Mouse (Mus musculus): ENCODE measurements at regions not wholly inside any gene's neighbourhood (a gene's known extent, or its start where the extent isn't known, plus 50 kb on each side); places are given as distances from the start of the nearest gene placed in this dataset.

GRCm38 (mm10) chr5:46794028-46794705 is 936.8 kb upstream of the Lcorl start:
- DNase-seq (ENCODE audit: low spot score in 2 of 2), result no peak

DNA sequence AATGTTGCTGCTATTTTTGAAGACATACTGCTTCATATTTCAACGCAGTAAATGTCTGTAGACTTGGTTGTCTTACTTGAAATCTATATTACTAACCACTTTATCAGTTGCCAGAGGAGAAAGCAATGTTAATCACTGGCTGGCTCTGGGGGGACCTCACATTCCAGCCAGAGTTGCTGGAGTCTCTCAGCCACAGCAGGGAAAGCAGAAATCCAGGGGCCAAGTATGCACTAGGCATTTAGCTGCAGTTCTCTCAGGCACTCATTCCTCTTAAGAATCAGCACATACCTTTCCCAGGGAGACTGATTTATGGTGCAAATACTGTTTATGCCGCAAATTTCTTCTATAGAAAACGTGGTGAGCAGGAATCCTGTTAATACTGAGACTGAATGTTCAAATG is 933.6 kb upstream of the Lcorl start:
- no peak for DNase-seq (ENCODE audit: low spot score in 2 of 2)

GRCm38 (mm10) chr5:46790536-46790935 is 933.1 kb upstream of the Lcorl start:
- peak; percentile 18 to 23 for DNase-seq (ENCODE audit: low spot score in 2 of 2)

GRCm38 (mm10) chr5:46787079-46787478 is 929.7 kb upstream of the Lcorl start:
- DNase-seq (ENCODE audit: low spot score in 2 of 2), result no peak

- no peak for DNase-seq (ENCODE audit: low spot score in 2 of 2)
Measured at GRCm38 (mm10) chr5:46756094-46756493, 898.7 kb upstream of the Lcorl start.

GRCm38 (mm10) chr5:46740034-46740582 is 882.7 kb upstream of the Lcorl start:
- no peak for DNase-seq (ENCODE audit: low spot score in 2 of 2)

- no peak for DNase-seq (ENCODE audit: low spot score in 2 of 2)
Measured at GRCm38 (mm10) chr5:46732510-46732909, 875.1 kb upstream of the Lcorl start.

- no peak for DNase-seq (ENCODE audit: low spot score in 2 of 2)
Measured at GRCm38 (mm10) chr5:46732025-46732424, 874.6 kb upstream of the Lcorl start.

GRCm38 (mm10) chr5:46731297-46731696 is 873.9 kb upstream of the Lcorl start:
- no peak for DNase-seq (ENCODE audit: low spot score in 2 of 2)

DNA sequence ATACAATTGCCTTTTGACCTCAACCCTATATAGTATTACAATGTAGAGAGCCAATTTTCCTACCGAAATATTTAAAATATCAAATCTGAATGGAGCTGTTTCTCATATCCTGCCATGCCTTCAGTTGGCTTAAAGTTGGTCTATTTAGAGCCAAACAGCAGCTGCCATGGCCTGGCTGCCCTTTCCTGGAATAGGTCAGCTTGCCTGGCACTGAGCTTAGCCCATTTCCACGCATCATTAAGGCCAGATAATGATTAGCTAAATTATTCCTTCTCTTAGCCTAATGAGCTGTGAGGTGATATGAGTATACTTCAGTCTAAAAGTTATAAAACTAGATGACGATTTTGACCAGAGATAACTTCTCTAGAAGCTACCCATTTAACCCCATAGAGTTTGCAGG is 852.2 kb upstream of the Lcorl start:
- DNase-seq (ENCODE audit: low spot score in 2 of 2), result no peak

DNA sequence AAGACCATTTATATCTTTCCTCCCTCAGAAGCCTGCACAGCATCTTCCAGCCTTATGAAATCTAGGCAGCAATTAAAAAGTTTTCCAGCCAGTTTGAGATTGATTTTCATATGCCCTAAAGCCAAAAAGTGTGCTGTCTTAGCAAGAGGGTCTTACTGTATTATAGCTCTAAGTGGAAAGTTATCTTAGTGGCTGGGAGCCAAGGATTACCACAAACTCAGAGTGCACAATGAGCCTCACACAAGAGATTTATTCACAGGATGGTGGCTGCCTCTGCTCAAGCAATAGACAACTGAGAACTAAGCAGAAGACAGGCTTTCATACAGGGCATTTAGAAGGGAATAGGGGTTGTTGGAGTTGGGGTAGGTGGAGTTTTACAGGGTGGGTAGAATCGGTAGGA is 850.4 kb upstream of the Lcorl start:
- no peak for DNase-seq (ENCODE audit: low spot score in 2 of 2)

- DNase-seq (ENCODE audit: low spot score in 2 of 2), result no peak
Measured at GRCm38 (mm10) chr5:46707021-46707420, 849.6 kb upstream of the Lcorl start.

DNA sequence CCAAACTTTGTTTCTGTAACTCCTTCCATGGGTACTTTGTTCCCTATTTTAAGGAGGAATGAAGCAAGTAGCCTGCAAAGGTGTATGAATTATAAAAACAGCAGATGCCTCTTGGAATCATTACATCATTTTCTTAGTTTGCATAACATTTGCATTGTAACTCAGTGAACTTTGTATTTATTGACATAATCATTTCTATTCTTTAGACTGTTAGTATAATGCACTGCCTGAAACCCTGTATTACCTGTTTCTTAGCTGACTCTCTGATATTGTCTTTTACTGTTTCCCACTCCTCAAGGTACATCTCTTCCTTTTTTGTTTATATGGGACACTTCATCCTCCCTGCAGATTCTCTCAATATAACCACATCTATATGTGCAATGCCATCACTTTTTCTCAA is 820.6 kb upstream of the Lcorl start:
- no peak for DNase-seq (ENCODE audit: low spot score in 2 of 2)

GRCm38 (mm10) chr5:46674810-46675502 is 817.5 kb upstream of the Lcorl start:
- DNase-seq (ENCODE audit: low spot score in 2 of 2), result no peak

DNA sequence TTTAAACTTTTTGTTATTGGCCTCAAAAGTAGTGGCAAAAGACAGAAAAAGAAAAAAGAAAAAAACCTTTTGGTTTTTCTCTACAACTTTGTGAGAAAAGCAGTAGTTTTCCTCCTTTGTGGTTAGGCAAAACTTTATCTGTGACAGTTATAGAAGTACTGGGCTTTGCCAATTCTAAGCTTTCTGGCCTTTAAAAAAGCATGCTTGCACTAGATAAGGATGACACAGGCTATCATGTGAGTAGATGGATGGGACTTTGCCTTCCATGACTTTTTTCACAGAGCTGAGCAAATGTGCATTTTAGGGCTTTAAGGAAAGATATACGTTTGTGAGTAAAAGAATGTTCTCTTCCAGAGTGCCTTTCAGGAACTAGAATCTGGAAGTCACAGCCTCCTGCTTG is 816.0 kb upstream of the Lcorl start:
- no peak for DNase-seq (ENCODE audit: low spot score in 2 of 2)

- no peak for DNase-seq (ENCODE audit: low spot score in 2 of 2)
Measured at GRCm38 (mm10) chr5:46670484-46670883, 813.1 kb upstream of the Lcorl start.

DNA sequence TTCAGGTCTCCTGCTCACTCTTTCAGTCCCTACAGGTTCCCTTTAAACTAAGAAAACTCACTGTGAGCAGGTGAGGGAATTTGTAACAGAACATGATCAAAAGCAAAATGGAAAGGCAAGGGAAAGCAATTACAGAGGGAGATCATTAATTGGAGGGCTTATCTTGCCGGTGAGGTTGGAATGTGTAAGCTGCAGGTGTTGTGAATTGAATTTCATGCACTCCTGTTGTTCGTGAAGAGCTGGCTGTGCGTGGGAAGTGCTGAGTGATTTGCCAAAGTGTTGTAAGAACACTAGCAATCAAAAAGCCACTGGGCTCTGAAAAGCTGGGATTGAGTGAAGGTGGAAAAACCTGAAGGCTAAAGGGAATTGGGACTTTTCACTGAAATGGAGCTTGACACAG is 808.8 kb upstream of the Lcorl start:
- peak; percentile 17 to 18 for DNase-seq (ENCODE audit: low spot score in 2 of 2)

DNA sequence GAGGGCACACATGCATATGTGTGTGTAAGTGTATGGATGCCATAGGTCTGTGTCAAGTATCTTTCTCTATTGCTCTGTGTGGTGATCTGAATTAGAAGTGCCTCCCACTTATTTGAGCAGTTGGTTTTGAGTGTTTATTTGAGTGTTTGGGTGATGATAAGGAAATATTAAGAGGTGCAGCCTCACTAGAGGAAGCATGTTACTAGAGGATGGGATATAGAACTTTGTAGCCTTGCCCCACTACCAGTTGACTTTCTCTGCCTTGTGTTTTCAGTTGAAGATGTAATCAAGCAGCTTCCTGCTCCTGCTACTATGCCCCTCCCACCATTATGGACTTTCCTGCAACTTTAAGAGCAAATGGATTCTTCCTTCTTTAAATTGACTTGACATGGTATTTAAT is 799.6 kb upstream of the Lcorl start:
- no peak for DNase-seq (ENCODE audit: low spot score in 2 of 2)

GRCm38 (mm10) chr5:46654189-46654588 is 796.8 kb upstream of the Lcorl start:
- no peak for DNase-seq (ENCODE audit: low spot score in 2 of 2)

GRCm38 (mm10) chr5:46643009-46643408 is 785.6 kb upstream of the Lcorl start:
- no peak for DNase-seq (ENCODE audit: low spot score in 2 of 2)

- no peak for DNase-seq (ENCODE audit: low spot score in 2 of 2)
Measured at GRCm38 (mm10) chr5:46635116-46635668, 777.8 kb upstream of the Lcorl start.
